Mouse (Mus musculus) liver, adult 2 months (tissue): ENCODE measurements around the gene Hbq1a.

Experiments used
- CTCF ChIP-seq: fragments of 200-500 bp; IDR thresholded peaks from 2 replicates; pipeline ENCODE4 v1.5.1; 2011; ENCODE audit warnings: low read depth, low read length, control low read depth
- POLR2A ChIP-seq: fragments of 200-500 bp; IDR thresholded peaks from 2 replicates; pipeline ENCODE4 v1.6.1; 2011; ENCODE audit warnings: low read length, control low read depth; ENCODE audit not compliant: insufficient read depth; ENCODE audit errors: extremely low read depth

GRCm38 (mm10) chr11:32267964-32268363, 31.9 kb upstream of the Hbq1a start:
- TF ChIP-seq CTCF (no peak), POLR2A (no peak)
